Mouse (Mus musculus) MEL (cell line): ENCODE measurements at regions not wholly inside any gene's neighbourhood (a gene's known extent, or its start where the extent isn't known, plus 50 kb on each side); places are given as distances from the start of the nearest gene placed in this dataset.

Experiments used
- BHLHE40 ChIP-seq: IDR thresholded peaks from 2 replicates; pipeline ENCODE4 v1.6.1; 2012; ENCODE audit warnings: low read depth, mild to moderate bottlenecking, inconsistent platforms, low read length, improper control_type of control experiment, borderline replicate concordance
- CTCF ChIP-seq, 3 experiments: IDR thresholded peaks in 2 of 3; conservative IDR thresholded peaks in 1 of 3; 2 replicates each; pipeline ENCODE4 v1.5.1; 2011 to 2012; ENCODE audit warnings: low read length in 3 of 3, low read depth in 2 of 3, mild to moderate bottlenecking in 2 of 3, improper control_type of control experiment in 1 of 3, inconsistent platforms in 1 of 3, mixed read lengths in 1 of 3, moderate library complexity in 1 of 3; ENCODE audit not compliant: control insufficient read depth in 1 of 3, insufficient read depth in 1 of 3, poor library complexity in 1 of 3, severe bottlenecking in 1 of 3
- EP300 ChIP-seq, 2 experiments: IDR thresholded peaks; 2 replicates each; pipeline ENCODE4 v1.6.1; 2011; ENCODE audit warnings: improper control_type of control experiment in 2 of 2, low read length in 2 of 2, low read depth in 1 of 2, mild to moderate bottlenecking in 1 of 2
- ETS1 ChIP-seq: IDR thresholded peaks from 2 replicates; pipeline ENCODE4 v1.6.1; 2012; ENCODE audit warnings: low read depth, mild to moderate bottlenecking, inconsistent platforms, low read length, improper control_type of control experiment, moderate library complexity
- GATA1 ChIP-seq: IDR thresholded peaks from 2 replicates; pipeline ENCODE4 v1.6.1; 2011; ENCODE audit warnings: low read depth, low read length, improper control_type of control experiment
- HCFC1 ChIP-seq: IDR thresholded peaks from 2 replicates; pipeline ENCODE4 v1.6.1; 2012; ENCODE audit warnings: low read depth, mild to moderate bottlenecking, inconsistent platforms, low read length, improper control_type of control experiment, moderate library complexity
- MAFK ChIP-seq: IDR thresholded peaks from 2 replicates; pipeline ENCODE4 v1.6.1; 2011; ENCODE audit warnings: low read depth, mild to moderate bottlenecking, low read length, improper control_type of control experiment, borderline replicate concordance
- MAX ChIP-seq: IDR thresholded peaks from 2 replicates; pipeline ENCODE4 v1.6.1; 2011; ENCODE audit warnings: low read length, improper control_type of control experiment
- MEF2A ChIP-seq: IDR thresholded peaks from 2 replicates; pipeline ENCODE4 v1.6.1; 2014; ENCODE audit warnings: low read depth, mild to moderate bottlenecking, inconsistent platforms, low read length, improper control_type of control experiment; ENCODE audit not compliant: poor library complexity, insufficient replicate concordance, severe bottlenecking; ENCODE audit errors: extremely low read depth
- MXI1 ChIP-seq: IDR thresholded peaks from 2 replicates; pipeline ENCODE4 v1.6.1; 2011; ENCODE audit warnings: mild to moderate bottlenecking, low read depth, low read length, improper control_type of control experiment
- MYC ChIP-seq: IDR thresholded peaks from 2 replicates; pipeline ENCODE4 v1.6.1; 2011; ENCODE audit warnings: low read depth, mild to moderate bottlenecking, low read length, improper control_type of control experiment, moderate library complexity
- POLR2A ChIP-seq, 2 experiments: IDR thresholded peaks; 2 replicates each; pipeline ENCODE4 v1.6.1; 2011 to 2012; ENCODE audit warnings: low read length in 2 of 2, mild to moderate bottlenecking in 2 of 2, control low read depth in 1 of 2, improper control_type of control experiment in 1 of 2, low read depth in 1 of 2, moderate library complexity in 1 of 2; ENCODE audit not compliant: control insufficient read depth in 1 of 2, insufficient read depth in 1 of 2, poor library complexity in 1 of 2
- UBTF ChIP-seq: IDR thresholded peaks from 2 replicates; pipeline ENCODE4 v1.6.1; 2012; ENCODE audit warnings: low read depth, mild to moderate bottlenecking, inconsistent platforms, low read length, improper control_type of control experiment, moderate library complexity, borderline replicate concordance; ENCODE audit not compliant: insufficient read depth
- ZC3H11A ChIP-seq: IDR thresholded peaks from 2 replicates; pipeline ENCODE4 v1.6.1; 2012; ENCODE audit warnings: low read depth, mild to moderate bottlenecking, inconsistent platforms, low read length, improper control_type of control experiment

- TF ChIP-seq CTCF (IDR thresholded peaks at IDR 0.05 in 2 of 3, conservative IDR thresholded peaks at IDR 0.05 in 1 of 3; ENCODE audit: control insufficient read depth in 1 of 3, insufficient read depth in 1 of 3, low read depth in 2 of 3, low read length in 3 of 3, poor library complexity in 1 of 3, severe bottlenecking in 1 of 3) (no peak), GATA1 (no peak), MAX (no peak), POLR2A (IDR thresholded peaks at IDR 0.05; ENCODE audit: control insufficient read depth in 1 of 2, insufficient read depth in 1 of 2, low read depth in 1 of 2, low read length in 2 of 2, poor library complexity in 1 of 2) (no peak), UBTF (no peak), ETS1 (no peak), MEF2A (no peak), ZC3H11A (no peak), MXI1 (no peak), MYC (no peak), MAFK (no peak), BHLHE40 (no peak), EP300 (IDR thresholded peaks at IDR 0.05; ENCODE audit: low read depth in 1 of 2, low read length in 2 of 2) (no peak), HCFC1 (no peak)
These were observed 574.6 kb downstream of the Bckdhb start for GRCm38 (mm10) chr9:84499507-84499906.
